ENCODE assay signal across 22 mouse cellular contexts in genomic region chr5:133550657-133551056, GRCm38 (mm10).
"Had no signal": no experiment of that assay in that cellular context is flagged by ENCODE, and none has a peak within 500 bp of the region (broad histone marks: within the 10 kb centered on the region; RNA-seq: fewer than 3 reads in every experiment).

No protein-coding gene starts in this region.

- ATAC-seq: hindbrain, embryonic 16.5 days; hindbrain, postnatal 0 days; inflammation-experienced regulatory T-cells, adult 6 months; intestine, embryonic 15.5 days; intestine, embryonic 16.5 days; intestine, postnatal 0 days had no signal

- DNase-seq: heart, postnatal 10 days; heart, postnatal 14 days; heart, postnatal 36 days; heart, postnatal 4 days; kidney, adult 11 months; kidney, adult 18-20 months; kidney, adult 2 months; kidney, adult 8-10 months; kidney, adult 9 months; kidney, postnatal 10 days; kidney, postnatal 14 days; kidney, postnatal 25 days; kidney, postnatal 36 days; kidney, postnatal 4 days; layer of hippocampus, adult 9-11 months; layer of hippocampus, postnatal 36 days had no signal
